Mouse (Mus musculus): ENCODE measurements around the gene Elk4. TPM values are rescaled to one million over a fixed set of nuclear protein-coding genes. Genes with fewer than 3 reads are reported as not detected.

Elk4 gene
- polyA plus RNA-seq, 1 experiment from 2014 or later = 19.9 TPM

Other genes starting within 250 kb of the Elk4 start
- 0.18 and 0.82 TPM in 2 replicates for gene Pm20d1, start 210.2 kb upstream of the Elk4 start, polyA plus RNA-seq (2016; fragmentation: Nextera tagmentation; extraction: Ambion mirVana)
- 13.3 and 13.9 TPM in 2 replicates for gene Slc41a1, start 180.1 kb upstream of the Elk4 start, polyA plus RNA-seq (2016; fragmentation: Nextera tagmentation; extraction: Ambion mirVana)
- gene Rab29, start 140.4 kb upstream of the Elk4 start, polyA plus RNA-seq (2016; fragmentation: Nextera tagmentation; extraction: Ambion mirVana) = 10.0 and 13.8 TPM in 2 replicates
- 102 and 118 TPM in 2 replicates for gene Nucks1, start 97.1 kb upstream of the Elk4 start, polyA plus RNA-seq (2016; fragmentation: Nextera tagmentation; extraction: Ambion mirVana)
- gene Slc45a3, start 44.6 kb upstream of the Elk4 start, polyA plus RNA-seq (2016; fragmentation: Nextera tagmentation; extraction: Ambion mirVana) = 27.4 and 30.2 TPM in 2 replicates
- 16.5 and 18.8 TPM in 2 replicates for gene Mfsd4a, start 60.5 kb downstream of the Elk4 start, polyA plus RNA-seq (2016; fragmentation: Nextera tagmentation; extraction: Ambion mirVana)
- 0.56 and 1.6 TPM in 2 replicates for gene Cdk18, start 132.1 kb downstream of the Elk4 start, polyA plus RNA-seq (2016; fragmentation: Nextera tagmentation; extraction: Ambion mirVana)
- 13.4 and 15.6 TPM in 2 replicates for gene Lemd1, start 183.8 kb downstream of the Elk4 start, polyA plus RNA-seq (2016; fragmentation: Nextera tagmentation; extraction: Ambion mirVana)
- 6.1 and 7.9 TPM in 2 replicates for gene AC124108.1, start 183.8 kb downstream of the Elk4 start, polyA plus RNA-seq (2016; fragmentation: Nextera tagmentation; extraction: Ambion mirVana)
- 0.96 TPM in 1 of 2 replicates, not detected in the other for gene Gm10188, start 222.2 kb downstream of the Elk4 start, polyA plus RNA-seq (2016; fragmentation: Nextera tagmentation; extraction: Ambion mirVana)